Mouse (Mus musculus): ENCODE data around the gene Gtf3c1. TPM values are rescaled to one million over a fixed set of nuclear protein-coding genes. Genes with fewer than 3 reads are reported as not detected.

Gtf3c1 gene
- 10 to 100 TPM; 10.2 to 28.5 TPM for polyA plus RNA-seq (2012; fragmentation: generic; extraction: Trizol)

DNA sequence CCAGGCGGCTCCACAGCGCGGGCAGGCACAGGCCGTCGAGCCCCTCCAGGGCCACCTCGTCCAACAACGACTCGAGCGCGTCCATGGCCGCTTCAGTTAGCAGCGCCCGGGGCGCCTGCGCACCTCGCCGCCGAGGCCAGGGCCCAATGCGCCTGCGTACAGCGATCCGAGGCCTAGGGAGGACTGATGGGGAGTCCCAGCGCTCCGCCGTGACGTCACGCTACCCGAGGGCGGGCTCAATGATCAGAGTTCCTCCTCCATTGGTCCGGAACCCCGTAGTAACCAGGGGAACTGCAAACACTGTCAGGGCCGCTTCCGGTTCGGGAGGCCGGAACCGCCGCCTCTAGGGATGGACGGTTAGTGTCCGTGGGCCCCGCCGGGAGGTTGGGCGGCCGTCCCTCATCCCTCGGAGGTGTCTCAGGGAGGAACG is at the start of gene Gtf3c1, which contains the start of gene D430042O09Rik:
Gene Gtf3c1 (minus strand): TSS at position 188 of the 430 bp plus-strand sequence.
Gene D430042O09Rik (plus strand): TSS at position 296 of the 430 bp plus-strand sequence.

GRCm38 (mm10) chr7:125603185-125603631 is 104.4 kb downstream of the Gtf3c1 start, which contains the start of gene Il21r:
Gene Il21r, plus strand, starts transcription at chr7:125603429.

Other genes starting within 250 kb of the Gtf3c1 start
- 100 to 1,000 TPM in 1 of 2 experiments, 10 to 100 TPM in 1; 94.3 to 136 TPM for gene Nsmce1, start 216.2 kb downstream of the Gtf3c1 start, polyA plus RNA-seq (2012; fragmentation: generic; extraction: Trizol)
- 10 to 100 TPM; 14.4 to 17.5 TPM for gene Il4ra, start 155.7 kb downstream of the Gtf3c1 start, polyA plus RNA-seq (2012; fragmentation: generic; extraction: Trizol)
- gene Il21r, start 104.4 kb downstream of the Gtf3c1 start, polyA plus RNA-seq (2012; fragmentation: generic; extraction: Trizol): not detected
- gene D430042O09Rik, start 108 bp upstream of the Gtf3c1 start, polyA plus RNA-seq (2012; fragmentation: generic; extraction: Trizol): 10 to 100 TPM in 1 of 2 experiments, 1 to 10 TPM in 1; 1.5 to 10.6 TPM